ENCODE assay signal across 13 mouse cellular contexts in genomic region chr5:123024965-123025573, GRCm38 (mm10). TPM values are rescaled to one million over a fixed set of nuclear protein-coding genes. Genes with fewer than 3 reads are reported as not detected.
DNase-seq lines count a peak whose midpoint lies in the region; ATAC-seq and TF ChIP-seq lines count a peak whose summit lies in the region.
"Had no signal": no experiment of that assay in that cellular context is flagged by ENCODE, and none has a peak within 500 bp of the region (broad histone marks: within the 10 kb centered on the region; RNA-seq: fewer than 3 reads in every experiment).

No protein-coding gene starts in this region.

- TF ChIP-seq CTCF in kidney, adult 2 months (conservative IDR thresholded peaks at IDR 0.05; ENCODE audit: insufficient read depth, insufficient read length, low read depth, low read length) = no peak

- H3K4me3 ChIP-seq in kidney, adult 2 months (ENCODE audit: insufficient read depth, low read depth, low read length) = no peak overlapping the region
- H3K4me3 ChIP-seq: limb, embryonic 12.5 days had no signal

- no peaks in the 10 kb centered on the region for H3K36me3 ChIP-seq in kidney, adult 2 months (ENCODE audit: control insufficient read depth, insufficient read depth, low read length)

- 29% methylated on average over 9 of the region's 9 CpGs for WGBS in kidney, adult 2 months

- no peaks in the 10 kb centered on the region for H3K27me3 ChIP-seq in kidney, adult 2 months (replicated peaks; ENCODE audit: control insufficient read depth, insufficient read depth, low read length)
- H3K27me3 ChIP-seq: limb, embryonic 12.5 days had no signal

- DNase-seq in kidney, adult 2 months = peak; percentile 68
- DNase-seq in kidney, adult 11 months = no peak
- DNase-seq in A20 (ENCODE audit: low read depth, low spot score) = peak; percentile 80
- peak; percentile 56 to 61 for DNase-seq in lung, postnatal 4 days
- no peak for DNase-seq in urinary bladder, postnatal 4 days (ENCODE audit: low spot score in 2 of 2)
- DNase-seq in gastrocnemius, postnatal 4 days (ENCODE audit: low spot score in 2 of 2) = no peak
- DNase-seq in left cerebral cortex, adult 9 months (ENCODE audit: low spot score in 2 of 2) = no peak
- DNase-seq: cerebellum, adult 2 months; retina, postnatal 1 day had no signal

- H3K27ac ChIP-seq in kidney, adult 2 months (ENCODE audit: insufficient read depth, low read depth, low read length) = no peak overlapping the region
- H3K27ac ChIP-seq: limb, embryonic 12.5 days had no signal

- H3K4me1 ChIP-seq in kidney, adult 2 months (ENCODE audit: control insufficient read depth, insufficient read depth, low read length) = peaks cover 15% of the 10 kb centered on the region; the same call in 1 of the 2 replicates

- peak; percentile 71 for ATAC-seq in common myeloid progenitor, adult 5-6 weeks (replicated peaks; ENCODE audit: low read depth, poor library complexity, severe bottlenecking)
- ATAC-seq: activated CD4-positive, CD25-positive, alpha-beta regulatory T cell, adult 4 months had no signal

- TF ChIP-seq POLR2A in kidney, adult 2 months (IDR thresholded peaks at IDR 0.05; ENCODE audit: low read depth, low read length) = no peak

RNA-seq across cellular contexts. Expression of gene Orai1, which starts 10.2 kb away (rescaled TPM):
- polyA plus RNA-seq in kidney, adult 2 months (2012; rRNA removed) = 63.2 and 90.6 TPM in 2 replicates
- total RNA-seq in common myeloid progenitor, adult 5-6 weeks (2017) = 10.6 and 13.0 TPM in 2 replicates
- total RNA-seq in gastrocnemius, postnatal 4 days (2021) = 10 to 100 TPM; 46.2 to 53.8 TPM

RNA-seq across cellular contexts. Expression of gene Morn3, which starts 21.7 kb away (rescaled TPM):
- 0.06 and 0.08 TPM in 2 replicates for polyA plus RNA-seq in kidney, adult 2 months (2012; rRNA removed)
- total RNA-seq in common myeloid progenitor, adult 5-6 weeks (2017) = not detected in 2 replicates
- not detected for total RNA-seq in gastrocnemius, postnatal 4 days (2021)
- polyA plus RNA-seq: heart, embryonic 14.5 days; limb, embryonic 12.5 days had no signal

RNA-seq across cellular contexts. Expression of gene Kdm2b, which starts 35.4 kb away (rescaled TPM):
- 9.6 and 10.9 TPM in 2 replicates for polyA plus RNA-seq in kidney, adult 2 months (2012; rRNA removed)
- 60.6 and 72.8 TPM in 2 replicates for total RNA-seq in common myeloid progenitor, adult 5-6 weeks (2017)
- 10 to 100 TPM; 26.0 to 31.7 TPM for total RNA-seq in gastrocnemius, postnatal 4 days (2021)

RNA-seq across cellular contexts. Expression of gene Tmem120b, which starts 43.1 kb away (rescaled TPM):
- polyA plus RNA-seq in kidney, adult 2 months (2012; rRNA removed) = 9.9 and 12.7 TPM in 2 replicates
- total RNA-seq in common myeloid progenitor, adult 5-6 weeks (2017) = 4.8 and 4.9 TPM in 2 replicates
- total RNA-seq in gastrocnemius, postnatal 4 days (2021) = 10 to 100 TPM; 24.0 to 25.9 TPM

Comparison
In these comparisons a context has a peak if more than half of its experiments do, and no peak if none do; other contexts are left out.
1. DNase-seq: peak in kidney, adult 2 months (single experiment), A20 (single experiment) and lung, postnatal 4 days (2 of 2); none in kidney, adult 11 months (single experiment), urinary bladder, postnatal 4 days (0 of 2), gastrocnemius, postnatal 4 days (0 of 2) and left cerebral cortex, adult 9 months (0 of 2).